Mouse (Mus musculus) E14TG2a.4 (cell line): ENCODE data around the gene Fbrsl1.

Experiments used
- CTCF ChIP-seq: conservative IDR thresholded peaks from 2 replicates; pipeline ENCODE4 v1.5.1; 2014; ENCODE audit warnings: low read length
- NANOG ChIP-seq: IDR thresholded peaks from 2 replicates; pipeline ENCODE4 v1.6.1; 2014; ENCODE audit warnings: borderline replicate concordance, low read length, mixed read lengths
- POU5F1 ChIP-seq: IDR thresholded peaks from 2 replicates; pipeline ENCODE4 v1.6.1; 2014; ENCODE audit warnings: low read length, borderline replicate concordance

- TF ChIP-seq CTCF (no peak), POU5F1 (no peak), NANOG (no peak)
Observed at GRCm38 (mm10) chr5:110330508-110330907, 117.8 kb downstream of the Fbrsl1 start.
